Mouse (Mus musculus) liver, embryonic 14.5 days (tissue): ENCODE results near the gene Gm4631.
"Not testable (repeated sequence)": the region's sequence is repeated elsewhere in the genome, so short reads cannot be mapped to it uniquely, and the experiment has no call there.

Experiments used
- CTCF ChIP-seq: IDR thresholded peaks from 2 replicates; pipeline ENCODE4 v1.5.1; 2016; ENCODE audit warnings: antibody characterized with exemption, low read depth, control low read depth
- EP300 ChIP-seq: IDR thresholded peaks from 2 replicates; pipeline ENCODE4 v1.6.1; 2016; ENCODE audit warnings: antibody characterized with exemption, low read depth

GRCm38 (mm10) chr2:175338097-175338496, at the start of gene Gm4631:
- TF ChIP-seq EP300, CTCF: not testable (repeated sequence)
